Mouse (Mus musculus) hindbrain, embryonic 16.5 days (tissue): ENCODE data around the gene Klc4. TPM values are rescaled to one million over a fixed set of nuclear protein-coding genes. Genes with fewer than 3 reads are reported as not detected.

ENCODE experiments used
- ATAC-seq: fragments of 200-750 bp; cut with Nextera tagmentation; 2 replicates; pipeline ENCODE4 v1.8.0; 2017; ENCODE audit warnings: moderate TSS enrichment, moderate library complexity
- H3K27ac ChIP-seq: fragments of 300-500 bp; sonication (generic); 2 replicates; pipeline ENCODE4 v1.5.1; 2014; ENCODE audit warnings: low read depth, mild to moderate bottlenecking, control low read depth, low read length, moderate library complexity
- H3K27me3 ChIP-seq: fragments of 300-500 bp; sonication (generic); replicated peaks from 2 replicates; pipeline ENCODE4 v1.6.1; 2014; ENCODE audit warnings: low read length; ENCODE audit not compliant: control insufficient read depth, insufficient read depth
- H3K36me3 ChIP-seq: fragments of 300-500 bp; sonication (generic); 2 replicates; pipeline ENCODE4 v1.6.1; 2014; ENCODE audit warnings: mild to moderate bottlenecking, low read length, moderate library complexity, mixed read lengths; ENCODE audit not compliant: control insufficient read depth, insufficient read depth
- H3K4me1 ChIP-seq: fragments of 300-500 bp; sonication (generic); 2 replicates; pipeline ENCODE4 v1.6.1; 2014; ENCODE audit warnings: low read depth, low read length; ENCODE audit not compliant: control insufficient read depth, insufficient read depth
- H3K4me2 ChIP-seq: fragments of 300-500 bp; sonication (generic); 2 replicates; pipeline ENCODE4 v1.6.1; 2014; ENCODE audit warnings: mild to moderate bottlenecking, low read length, control low read depth, moderate library complexity
- H3K4me3 ChIP-seq: fragments of 300-500 bp; sonication (generic); 2 replicates; pipeline ENCODE4 v1.5.1; 2014; ENCODE audit warnings: mild to moderate bottlenecking, low read length, control low read depth, moderate library complexity
- H3K9ac ChIP-seq: fragments of 300-500 bp; sonication (generic); 2 replicates; pipeline ENCODE4 v1.6.1; 2014; ENCODE audit warnings: low read depth, mild to moderate bottlenecking, control low read depth, low read length, moderate library complexity
- H3K9me3 ChIP-seq: fragments of 300-500 bp; sonication (generic); 2 replicates; pipeline ENCODE4 v1.6.1; 2014; ENCODE audit warnings: mild to moderate bottlenecking, low read length, moderate library complexity; ENCODE audit not compliant: control insufficient read depth
- WGBS: fragments of 180-500 bp; shearing (Covaris S2); extraction: QIAGEN DNeasy Blood & Tissue Kit; methylation state at CpG from one replicate; pipeline ENCODE4 v1.1.7; 2014; 5-methylcytosine and 5-hydroxymethylcytosine counted together
- polyA plus RNA-seq: library from polyadenylated mRNA; unstranded; fragments of >200 nt; fragmentation: Nextera tagmentation; extraction: Ambion mirVana; gene quantifications from 2 replicates; pipeline ENCODE4 v1.2.1, GENCODE M21; 2015

Gene Klc4
- polyA plus RNA-seq, 1 experiment from 2014 or later, result 32.3 TPM

- Histone ChIP-seq H3K36me3 (peaks cover 44% of the 10 kb centered on the region), H3K4me1 (peaks cover 22% of the 10 kb centered on the region), H3K4me2 (peak overlapping the region; percentile 67), H3K27me3 (no peaks in the 10 kb centered on the region), H3K4me3 (peak overlapping the region; percentile 89), H3K27ac (peak overlapping the region; percentile 94), H3K9me3 (no peaks in the 10 kb centered on the region), H3K9ac (peak overlapping the region; percentile 85)
- peak; percentile 58 for ATAC-seq
- WGBS, result 2% methylated on average over 34 of the region's 34 CpGs
Measured at GRCm38 (mm10) chr17:46679843-46680759, 34.3 kb upstream of the Klc4 start.

GRCm38 (mm10) chr17:46678911-46679310 is 33.1 kb upstream of the Klc4 start:
- peak overlapping the region; percentile 67 for H3K4me2 ChIP-seq
- peaks cover 27% of the 10 kb centered on the region for H3K4me1 ChIP-seq
- peaks cover 41% of the 10 kb centered on the region for H3K36me3 ChIP-seq
- WGBS, result 70% methylated on average over 9 of the region's 9 CpGs
- no peaks in the 10 kb centered on the region for H3K27me3 ChIP-seq
- no peak overlapping the region for H3K4me3 ChIP-seq
- no peak for ATAC-seq
- no peaks in the 10 kb centered on the region for H3K9me3 ChIP-seq
- H3K27ac ChIP-seq, result no peak overlapping the region
- no peak overlapping the region for H3K9ac ChIP-seq

- 95% methylated on average over 7 of the region's 9 CpGs for WGBS
- Histone ChIP-seq H3K27ac (no peak within 1 kb of the TSS), H3K4me2 (peak within 1 kb of the TSS; percentile 67), H3K36me3 (peaks cover 36% of the 10 kb centered on the region), H3K27me3 (no peaks in the 10 kb centered on the region), H3K9me3 (no peaks in the 10 kb centered on the region), H3K4me3 (peak within 1 kb of the TSS; percentile 89), H3K9ac (peak within 1 kb of the TSS; percentile 85), H3K4me1 (peaks cover 30% of the 10 kb centered on the region)
- no peak for ATAC-seq
Measured at GRCm38 (mm10) chr17:46678416-46678815, 32.6 kb upstream of the Klc4 start, which contains the start of gene Mea1. Mea1 (plus strand) TSS chr17:46678793.

- Histone ChIP-seq H3K9ac (peak overlapping the region; percentile 75), H3K4me1 (peaks cover 23% of the 10 kb centered on the region), H3K27me3 (no peaks in the 10 kb centered on the region), H3K4me3 (peak overlapping the region; percentile 85), H3K27ac (peak overlapping the region; percentile 77), H3K4me2 (peak overlapping the region; percentile 86), H3K9me3 (no peaks in the 10 kb centered on the region), H3K36me3 (peaks cover 37% of the 10 kb centered on the region)
- ATAC-seq, result peak; percentile 49
- WGBS, result 17% methylated on average over 15 of the region's 15 CpGs
Measured at GRCm38 (mm10) chr17:46674530-46675283, 28.9 kb upstream of the Klc4 start.

- Histone ChIP-seq H3K36me3 (peaks cover 43% of the 10 kb centered on the region), H3K27ac (peak within 1 kb of the TSS; percentile 77), H3K4me2 (peak within 1 kb of the TSS; percentile 86), H3K9me3 (no peaks in the 10 kb centered on the region), H3K4me3 (peak within 1 kb of the TSS; percentile 85), H3K27me3 (no peaks in the 10 kb centered on the region), H3K9ac (peak within 1 kb of the TSS; percentile 75), H3K4me1 (peaks cover 16% of the 10 kb centered on the region)
- 1% methylated on average over 43 of the region's 43 CpGs for WGBS
- ATAC-seq, result peak; percentile 94
Measured at GRCm38 (mm10) chr17:46673850-46674529, 28.2 kb upstream of the Klc4 start, which contains the start of gene Rrp36. Rrp36 (minus strand) TSS chr17:46674352.

GRCm38 (mm10) chr17:46669911-46670310 is 24.1 kb upstream of the Klc4 start:
- WGBS, result 92% methylated on average over 10 of the region's 10 CpGs
- Histone ChIP-seq H3K27me3 (no peaks in the 10 kb centered on the region), H3K27ac (no peak overlapping the region), H3K9ac (no peak overlapping the region), H3K4me1 (peaks cover 10% of the 10 kb centered on the region), H3K9me3 (no peaks in the 10 kb centered on the region), H3K4me3 (no peak overlapping the region), H3K36me3 (peaks cover 29% of the 10 kb centered on the region), H3K4me2 (no peak overlapping the region)
- no peak for ATAC-seq

- 86% methylated on average over 16 of the region's 16 CpGs for WGBS
- Histone ChIP-seq H3K4me3 (no peak overlapping the region), H3K27ac (no peak overlapping the region), H3K36me3 (peaks cover 48% of the 10 kb centered on the region), H3K27me3 (no peaks in the 10 kb centered on the region), H3K4me2 (no peak overlapping the region), H3K4me1 (no peaks in the 10 kb centered on the region), H3K9ac (no peak overlapping the region), H3K9me3 (no peaks in the 10 kb centered on the region)
- ATAC-seq, result no peak
Measured at GRCm38 (mm10) chr17:46667712-46668111, 21.9 kb upstream of the Klc4 start.

GRCm38 (mm10) chr17:46662730-46663129 is 16.9 kb upstream of the Klc4 start:
- Histone ChIP-seq H3K9me3 (no peaks in the 10 kb centered on the region), H3K36me3 (peaks cover 60% of the 10 kb centered on the region), H3K4me2 (no peak overlapping the region), H3K4me1 (no peaks in the 10 kb centered on the region), H3K27ac (no peak overlapping the region), H3K4me3 (no peak overlapping the region), H3K27me3 (no peaks in the 10 kb centered on the region), H3K9ac (no peak overlapping the region)
- ATAC-seq, result peak; percentile 41; the same call in 1 of the 2 replicates
- WGBS, result 76% methylated on average over 5 of the region's 5 CpGs
